Mouse (Mus musculus): ENCODE results near the gene Apon.
"Not testable (repeated sequence)": the region's sequence is repeated elsewhere in the genome, so short reads cannot be mapped to it uniquely, and the experiment has no call there.

Gene Apon

GRCm38 (mm10) chr10:128253677-128254255 lies at the start of gene Apon:
Gene Apon (plus strand): TSS chr10:128254096.
- no peak for DNase-seq

- no peak for DNase-seq
These were observed 49.0 kb upstream of the Apon start for GRCm38 (mm10) chr10:128204941-128205340.

GRCm38 (mm10) chr10:128208326-128208725 lies 45.6 kb upstream of the Apon start:
- no peak for DNase-seq

GRCm38 (mm10) chr10:128209311-128210009 lies 44.4 kb upstream of the Apon start:
- DNase-seq, result no peak

GRCm38 (mm10) chr10:128210131-128210530 lies 43.8 kb upstream of the Apon start:
- DNase-seq, result no peak

GRCm38 (mm10) chr10:128210954-128211353 lies 42.9 kb upstream of the Apon start:
- peak in 1 of 2 experiments; percentile 11 for DNase-seq

- peak; percentile 95 to 96 for DNase-seq
These were observed 42.3 kb upstream of the Apon start, which contains the start of gene Spryd4 for GRCm38 (mm10) chr10:128211390-128212108. Gene Spryd4 (minus strand): TSS chr10:128211807.

GRCm38 (mm10) chr10:128212148-128212547 lies 41.7 kb upstream of the Apon start:
- no peak for DNase-seq

- peak; percentile 78 to 85 for DNase-seq
These were observed 41.0 kb upstream of the Apon start for GRCm38 (mm10) chr10:128212871-128213323.

- DNase-seq, result not testable (repeated sequence)
These were observed 39.8 kb upstream of the Apon start for GRCm38 (mm10) chr10:128214112-128214511.

- no peak for DNase-seq
These were observed 38.9 kb upstream of the Apon start for GRCm38 (mm10) chr10:128214981-128215380.

- no peak for DNase-seq
These were observed 35.3 kb upstream of the Apon start for GRCm38 (mm10) chr10:128218387-128219117.

- DNase-seq, result peak; percentile 24 to 57
These were observed 32.2 kb upstream of the Apon start for GRCm38 (mm10) chr10:128221533-128222286.

- no peak for DNase-seq
These were observed 28.8 kb upstream of the Apon start for GRCm38 (mm10) chr10:128225064-128225463.

- no peak for DNase-seq
These were observed 28.4 kb upstream of the Apon start, which contains the start of gene Mip for GRCm38 (mm10) chr10:128225538-128225937. Gene Mip (plus strand): TSS chr10:128225838.

- no peak for DNase-seq
These were observed 26.3 kb upstream of the Apon start for GRCm38 (mm10) chr10:128227592-128227991.

GRCm38 (mm10) chr10:128228009-128228408 lies 25.9 kb upstream of the Apon start:
- no peak for DNase-seq

GRCm38 (mm10) chr10:128230582-128230981 lies 23.3 kb upstream of the Apon start:
- no peak for DNase-seq

- DNase-seq, result no peak
These were observed 22.8 kb upstream of the Apon start for GRCm38 (mm10) chr10:128231146-128231545.

- peak; percentile 87 to 92 for DNase-seq
These were observed 22.0 kb upstream of the Apon start, which contains the start of gene Timeless for GRCm38 (mm10) chr10:128231697-128232419. Gene Timeless (plus strand): TSS chr10:128232065.

- DNase-seq, result peak; percentile 73 to 74
These were observed 21.4 kb upstream of the Apon start for GRCm38 (mm10) chr10:128232420-128232985.
